Mouse (Mus musculus): ENCODE measurements around the gene Bcap29. TPM values are rescaled to one million over a fixed set of nuclear protein-coding genes. Genes with fewer than 3 reads are reported as not detected.
"Not testable (repeated sequence)": the region's sequence is repeated elsewhere in the genome, so short reads cannot be mapped to it uniquely, and the experiment has no call there.

The Bcap29 gene
- 68.8 and 85.3 TPM in 2 replicates for total RNA-seq (2014; fragmentation: Nextera tagmentation)
- 53.7 and 59.5 TPM in 2 replicates for total RNA-seq (2017)

DNA sequence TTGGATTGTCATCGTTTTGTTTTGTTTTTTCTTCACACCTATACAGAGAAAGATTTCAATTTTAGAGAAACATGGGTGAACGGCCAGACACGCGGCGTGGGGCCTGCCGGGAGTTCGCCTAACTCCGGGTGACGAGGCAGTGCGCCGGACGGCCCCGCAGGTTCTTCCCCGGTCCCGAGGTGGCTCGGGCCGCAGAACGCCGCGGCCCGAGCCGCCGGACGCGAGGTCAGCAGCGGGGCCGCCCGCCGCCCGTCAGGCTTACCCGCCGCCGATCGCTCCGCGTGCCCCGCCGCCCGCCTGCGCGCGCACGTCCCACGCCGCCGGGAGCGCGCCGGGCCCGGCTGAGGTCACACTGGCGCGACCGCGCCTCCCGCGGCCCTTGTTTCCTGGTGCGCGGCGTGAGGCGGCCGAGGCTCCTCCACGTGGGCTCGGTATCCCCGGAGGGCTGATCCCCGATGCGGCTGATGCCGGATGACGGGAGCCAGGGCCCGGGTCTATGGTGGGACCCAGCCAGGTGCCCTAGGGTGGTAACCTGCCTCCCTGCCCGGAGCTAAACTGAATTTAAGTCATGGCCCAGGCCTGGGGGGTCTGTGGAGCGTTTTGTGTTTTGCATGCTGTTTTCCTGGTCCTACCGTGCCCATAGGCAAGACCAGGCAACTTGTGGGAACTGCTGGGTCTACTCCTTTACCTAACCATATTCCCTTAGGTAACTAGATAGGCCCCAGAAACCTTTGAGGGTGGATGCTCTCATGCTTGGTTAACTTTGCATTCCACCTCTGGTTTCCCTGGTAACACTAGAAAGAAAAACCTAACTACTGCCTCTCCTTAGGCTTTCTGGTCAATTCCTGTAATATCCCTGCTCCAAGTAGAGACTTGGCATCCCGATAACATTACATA, at the start of gene Bcap29:
Bcap29 (minus strand) TSS at position 316 of the 897 bp plus-strand sequence.
- ATAC-seq (replicated peaks; ENCODE audit: poor library complexity, severe bottlenecking): peak; percentile 95

DNA sequence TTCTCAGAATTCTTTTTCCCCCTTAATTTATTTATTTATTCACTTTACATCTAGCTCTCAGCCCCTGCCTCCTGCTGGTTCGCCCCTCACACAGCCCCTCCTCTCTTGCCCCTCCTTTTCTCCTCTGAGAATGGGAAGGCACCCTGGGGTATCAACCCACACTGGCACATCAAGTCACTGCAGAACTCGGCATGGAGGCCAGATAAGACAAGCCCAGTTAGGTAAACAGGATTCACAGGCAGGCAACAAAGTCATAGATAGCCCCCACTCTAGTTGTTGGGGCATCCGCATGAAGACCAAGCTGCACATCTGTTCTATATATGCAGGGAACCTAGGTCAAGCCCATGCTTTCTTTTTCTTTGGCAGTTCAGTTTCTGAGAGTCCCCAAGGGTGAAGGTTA, 32.7 kb upstream of the Bcap29 start:
- ATAC-seq (replicated peaks; ENCODE audit: poor library complexity, severe bottlenecking): no peak

DNA sequence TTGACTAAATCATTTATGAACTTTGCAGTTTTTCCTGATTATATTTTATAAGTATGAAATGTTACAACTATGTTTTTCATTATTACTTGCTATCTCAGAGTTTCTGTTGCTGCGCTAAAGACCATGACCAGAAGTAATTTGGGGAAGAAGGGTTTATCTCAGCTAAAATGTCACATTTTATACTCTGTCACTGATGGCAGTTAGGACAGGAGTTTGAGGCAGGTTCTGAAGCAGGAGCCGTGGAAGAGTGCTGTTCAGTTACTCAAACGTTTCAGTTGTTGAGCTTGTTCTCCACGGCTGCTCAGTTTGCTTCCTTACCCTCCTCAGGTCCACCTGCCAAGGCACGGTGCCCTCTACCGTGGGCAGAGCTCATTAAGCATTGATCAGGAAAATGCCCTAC, 31.5 kb upstream of the Bcap29 start:
- no peak for ATAC-seq (replicated peaks; ENCODE audit: poor library complexity, severe bottlenecking)

DNA sequence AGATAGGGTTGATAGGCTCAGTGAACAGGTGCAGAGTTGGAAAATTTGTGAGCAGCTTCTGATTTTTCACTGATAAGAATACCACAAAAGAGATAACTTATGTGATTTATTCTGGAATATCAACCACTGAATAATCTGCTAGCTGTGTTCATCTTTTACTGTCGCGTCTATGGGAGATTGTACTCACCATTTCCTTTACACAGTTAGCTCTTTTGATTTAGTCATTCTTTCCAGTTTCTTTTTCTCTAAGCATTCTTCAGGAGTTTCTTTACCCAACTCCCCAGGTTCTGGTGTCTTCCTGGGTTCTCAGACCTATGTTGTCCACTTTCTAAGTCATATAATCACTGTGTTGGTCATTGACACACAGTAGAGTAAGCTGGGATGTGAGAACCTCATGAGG, 22.4 kb upstream of the Bcap29 start:
- no peak for ATAC-seq (replicated peaks; ENCODE audit: poor library complexity, severe bottlenecking)

DNA sequence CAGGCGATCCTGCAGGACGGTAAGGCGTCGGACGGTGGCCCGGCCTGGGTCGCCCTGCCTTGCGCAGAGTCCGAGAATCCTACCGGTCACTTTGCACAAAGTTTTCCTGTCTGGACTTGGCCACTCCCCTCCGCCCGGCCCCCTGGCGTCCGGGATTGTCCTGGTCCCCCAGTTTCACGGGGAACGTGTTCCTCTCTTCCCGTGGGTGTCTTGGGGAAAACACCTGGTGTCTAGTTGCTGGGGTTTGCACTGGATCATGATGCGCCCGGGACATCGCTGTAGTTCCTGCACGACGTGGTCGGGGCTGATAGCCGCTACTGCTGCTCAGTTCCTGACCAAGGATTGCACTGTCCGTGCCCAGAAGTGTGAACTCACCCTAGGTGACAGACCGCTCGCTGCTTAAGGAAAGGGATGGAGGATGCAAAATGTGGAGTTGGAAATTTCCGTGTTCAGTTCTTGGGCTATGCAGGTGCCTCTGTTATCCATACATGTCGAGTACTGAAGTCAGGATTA, 20.6 kb upstream of the Bcap29 start:
- ATAC-seq (replicated peaks; ENCODE audit: poor library complexity, severe bottlenecking): peak; percentile 78

DNA sequence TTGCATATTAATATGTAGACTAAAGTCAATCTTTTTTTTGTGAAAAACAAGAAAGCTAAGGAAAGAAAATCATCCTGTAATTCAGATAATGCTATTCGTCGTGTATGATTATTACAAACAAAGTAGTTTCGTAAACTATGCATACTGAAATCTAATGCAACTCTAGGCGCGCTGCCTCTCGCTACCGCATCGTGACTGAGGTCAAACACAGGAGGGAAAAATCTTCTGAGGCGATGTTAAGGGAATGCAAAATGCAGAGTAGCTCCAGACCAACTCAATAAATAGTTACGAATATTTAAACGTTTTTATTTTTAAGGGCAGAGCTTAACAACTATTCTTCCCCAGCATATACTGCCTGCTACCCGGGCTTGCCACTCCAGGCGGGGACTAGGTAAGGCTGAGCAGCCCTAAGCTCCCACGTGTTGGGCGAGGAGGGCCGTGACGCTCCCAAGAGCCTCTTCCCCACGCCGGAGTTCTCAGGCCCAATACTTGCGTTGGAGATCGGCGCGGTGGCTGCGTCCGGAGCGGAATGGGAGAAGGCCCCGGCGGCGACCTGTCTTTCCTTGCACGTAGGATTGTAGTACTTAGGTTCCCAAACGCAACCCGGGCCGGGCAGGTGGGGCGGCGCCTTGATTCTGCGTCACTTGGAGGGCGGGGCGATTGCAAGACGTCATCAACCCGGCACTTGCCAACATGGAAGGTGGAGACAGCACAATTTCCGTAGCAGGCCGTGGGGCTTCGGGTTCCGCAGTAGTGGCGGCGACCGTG, 19.9 kb upstream of the Bcap29 start, which contains the start of the genes Dus4l and Cog5:
Dus4l (minus strand) TSS at position 630 of the 768 bp plus-strand sequence.
Cog5 (plus strand) TSS at position 673 of the 768 bp plus-strand sequence.
- peak; percentile 95 for ATAC-seq (replicated peaks; ENCODE audit: poor library complexity, severe bottlenecking)

DNA sequence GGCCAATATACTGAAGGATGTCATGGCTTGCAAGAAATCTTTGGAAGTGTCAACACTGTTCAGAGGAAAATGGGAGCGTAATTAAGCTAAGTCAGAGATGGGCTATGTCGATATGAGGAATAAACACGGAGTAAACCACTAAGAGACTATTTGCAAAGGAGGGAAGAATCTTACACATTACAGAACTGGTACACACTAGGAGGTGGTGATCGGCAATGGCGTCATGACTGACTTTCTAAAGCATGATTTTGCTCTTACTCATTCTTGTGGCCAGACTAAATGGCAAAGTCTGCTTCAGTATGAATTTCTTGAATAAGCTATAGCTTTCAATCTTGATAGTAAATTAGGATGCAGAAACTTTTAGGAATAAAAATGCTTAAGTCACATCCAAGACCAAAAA, 19.2 kb upstream of the Bcap29 start:
- ATAC-seq (replicated peaks; ENCODE audit: poor library complexity, severe bottlenecking): no peak

DNA sequence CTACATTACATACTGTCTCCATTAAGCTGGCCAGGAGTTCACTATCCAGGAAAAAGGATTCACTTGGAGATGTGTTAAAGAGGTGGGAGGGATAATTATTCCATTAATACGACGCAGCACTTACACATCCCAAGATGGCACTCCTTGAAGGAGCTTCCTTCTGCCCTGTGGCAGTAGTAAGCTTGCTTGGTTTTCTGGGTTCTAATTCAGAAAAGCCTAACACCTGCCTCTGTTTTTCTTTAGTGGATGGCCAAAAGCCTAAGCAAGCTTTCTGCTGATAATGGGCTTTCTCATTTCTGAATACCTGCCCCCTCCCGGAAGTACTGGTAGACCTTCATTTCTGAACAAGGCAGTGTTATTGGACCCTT, 766 bp upstream of the Bcap29 start:
- ATAC-seq (replicated peaks; ENCODE audit: poor library complexity, severe bottlenecking): no peak

DNA sequence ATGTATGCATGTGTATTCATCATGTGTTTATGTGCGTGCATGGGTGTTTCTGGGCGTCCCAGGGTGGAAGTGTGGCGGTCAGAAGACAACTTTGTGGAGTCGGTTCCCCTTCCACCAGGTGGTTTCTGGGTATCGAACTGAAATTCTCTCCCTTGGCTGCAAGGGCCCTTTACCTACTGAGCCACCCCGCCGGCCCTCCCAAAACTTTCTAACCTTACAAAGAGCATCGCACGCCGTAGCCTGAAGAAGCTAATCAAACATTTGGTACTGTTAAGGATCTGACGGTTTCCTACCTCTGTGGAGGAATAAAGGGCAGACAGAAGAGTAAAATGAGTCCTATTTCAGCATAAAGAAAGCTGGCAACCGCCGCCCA, 502 bp downstream of the Bcap29 start:
- peak; percentile 68 for ATAC-seq (replicated peaks; ENCODE audit: poor library complexity, severe bottlenecking)

DNA sequence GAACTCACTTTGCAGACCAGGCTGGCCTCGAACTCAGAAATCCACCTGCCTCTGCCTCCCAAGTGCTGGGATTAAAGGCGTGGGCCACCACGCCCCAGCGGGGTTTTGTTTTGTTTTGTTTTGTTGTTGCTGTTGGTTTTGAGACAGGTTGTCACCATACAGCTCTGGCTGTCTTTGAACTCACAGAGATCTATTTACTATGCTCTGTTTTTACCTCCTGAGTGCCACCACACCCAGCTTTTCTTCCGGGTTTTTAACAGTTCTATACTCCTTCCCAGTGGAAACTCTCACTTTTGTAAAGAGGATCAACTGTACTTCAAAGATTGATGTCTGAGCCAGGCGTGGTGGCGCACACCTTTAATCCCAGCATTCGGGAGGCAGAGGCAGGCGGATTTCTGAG, 6.1 kb downstream of the Bcap29 start:
- not testable (repeated sequence) for ATAC-seq (replicated peaks; ENCODE audit: poor library complexity, severe bottlenecking)

DNA sequence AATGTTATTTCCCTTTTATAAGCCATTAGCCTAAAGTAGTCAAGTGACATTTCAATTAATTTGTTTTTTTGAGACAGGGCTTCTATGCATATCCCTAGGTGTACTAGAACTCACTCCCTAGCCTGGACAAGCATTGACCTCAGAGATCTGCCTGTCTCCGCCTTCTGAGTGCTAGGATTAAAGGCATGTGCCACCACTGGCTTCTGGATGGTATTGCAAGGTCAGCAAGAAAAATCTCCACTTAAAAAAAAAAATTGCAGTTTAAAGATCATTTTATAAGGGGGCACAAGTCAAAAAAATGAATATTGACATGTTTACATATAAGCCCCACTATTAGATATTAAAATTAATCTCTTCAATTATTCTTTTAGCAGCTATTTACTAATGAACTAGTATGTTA, 9.4 kb downstream of the Bcap29 start:
- ATAC-seq (replicated peaks; ENCODE audit: poor library complexity, severe bottlenecking): no peak

DNA sequence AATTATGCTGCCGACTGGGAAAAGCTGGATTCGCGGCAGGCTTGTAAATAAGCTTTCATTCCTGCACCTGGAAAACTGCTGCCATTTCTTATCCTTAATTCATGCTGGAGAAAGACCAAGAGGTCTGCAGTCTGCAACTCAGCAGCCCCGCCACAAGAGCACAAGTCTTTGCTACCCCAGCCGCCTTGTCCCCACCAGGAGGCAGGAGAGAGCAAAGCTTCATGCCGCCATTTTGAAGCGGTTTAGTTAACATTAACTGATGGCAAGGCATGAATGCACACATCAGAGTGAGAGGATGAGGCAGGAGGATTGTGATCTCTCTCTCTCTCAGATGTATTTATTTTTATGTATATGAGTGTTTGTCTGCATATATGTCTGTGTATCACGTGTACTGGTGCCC, 14.4 kb downstream of the Bcap29 start:
- no peak for ATAC-seq (replicated peaks; ENCODE audit: poor library complexity, severe bottlenecking)

DNA sequence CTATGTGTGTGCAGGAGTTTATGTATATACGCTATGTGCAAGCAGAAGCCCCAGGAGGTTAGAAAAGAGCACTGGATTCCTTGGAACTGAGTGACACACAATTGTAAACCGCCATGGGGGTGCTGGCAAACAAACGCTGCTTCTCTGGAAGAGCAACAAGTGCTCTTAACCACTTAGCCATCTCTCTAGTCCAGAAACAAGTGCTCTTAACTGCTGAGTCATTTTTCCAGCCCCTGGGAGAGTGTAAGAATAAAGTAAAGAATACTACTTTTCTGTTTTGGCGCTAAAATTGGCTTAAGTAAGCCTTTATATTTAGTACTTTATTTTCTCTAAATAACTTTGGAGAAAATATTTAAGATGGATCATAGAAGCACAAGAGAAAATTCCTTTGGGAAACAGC, 21.1 kb downstream of the Bcap29 start:
- ATAC-seq (replicated peaks; ENCODE audit: poor library complexity, severe bottlenecking): no peak

DNA sequence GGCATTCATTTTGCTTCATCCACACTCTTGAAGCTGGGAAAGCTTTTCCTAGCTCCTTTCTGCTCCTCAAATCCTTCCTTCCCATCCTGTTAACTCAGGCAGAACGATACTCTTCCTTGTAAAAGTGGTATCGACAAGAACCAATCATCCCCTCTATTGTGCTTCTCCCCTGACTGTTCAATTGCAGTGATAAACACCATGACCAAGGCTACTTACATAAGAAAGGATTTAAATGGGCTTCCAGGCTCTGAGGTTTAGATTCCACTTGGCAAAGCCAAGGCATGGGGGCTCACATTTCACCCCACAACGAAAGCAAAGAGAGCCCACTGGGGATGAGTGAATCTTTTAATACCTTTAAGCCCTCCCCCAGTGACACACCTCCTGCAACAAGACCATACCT, 26.3 kb downstream of the Bcap29 start:
- ATAC-seq (replicated peaks; ENCODE audit: poor library complexity, severe bottlenecking): no peak

DNA sequence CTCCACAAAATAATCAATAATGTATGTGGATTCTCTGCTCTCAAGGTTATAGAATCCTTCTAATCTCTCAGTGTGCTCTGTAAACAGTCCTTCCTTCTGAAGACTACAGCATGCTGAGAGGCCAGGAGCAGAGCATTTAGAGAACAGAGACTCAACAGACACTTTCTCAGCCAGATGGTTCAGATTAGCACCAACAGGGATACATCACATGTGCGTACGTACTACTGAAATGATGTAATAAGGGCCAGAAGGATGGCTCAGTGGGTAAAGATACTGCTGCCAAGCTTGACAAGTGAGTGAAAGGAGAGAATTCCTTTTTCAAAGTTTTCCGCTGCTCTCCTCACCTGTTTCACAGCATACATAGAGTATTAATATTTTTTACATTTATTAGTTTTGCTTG, 29.6 kb downstream of the Bcap29 start:
- ATAC-seq (replicated peaks; ENCODE audit: poor library complexity, severe bottlenecking): no peak

DNA sequence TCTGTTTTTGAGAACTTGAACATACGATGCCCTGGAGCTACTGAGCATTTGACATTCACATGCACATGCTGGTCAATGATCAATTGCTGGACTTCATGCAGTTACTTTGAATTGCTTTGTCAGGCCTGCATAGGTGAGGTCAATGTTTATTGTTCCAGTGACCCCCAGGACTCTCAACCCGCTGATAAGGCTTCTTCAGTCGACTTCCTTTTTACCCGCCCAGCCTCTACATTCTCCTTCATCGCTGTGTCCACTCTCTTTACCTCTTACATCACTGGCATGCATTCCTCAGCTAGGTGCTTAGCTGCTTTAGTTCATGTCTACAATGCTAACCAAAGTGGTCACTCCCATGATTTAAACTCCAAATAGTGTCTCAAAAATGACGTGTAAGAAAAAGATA, 30.9 kb downstream of the Bcap29 start:
- ATAC-seq (replicated peaks; ENCODE audit: poor library complexity, severe bottlenecking): no peak

DNA sequence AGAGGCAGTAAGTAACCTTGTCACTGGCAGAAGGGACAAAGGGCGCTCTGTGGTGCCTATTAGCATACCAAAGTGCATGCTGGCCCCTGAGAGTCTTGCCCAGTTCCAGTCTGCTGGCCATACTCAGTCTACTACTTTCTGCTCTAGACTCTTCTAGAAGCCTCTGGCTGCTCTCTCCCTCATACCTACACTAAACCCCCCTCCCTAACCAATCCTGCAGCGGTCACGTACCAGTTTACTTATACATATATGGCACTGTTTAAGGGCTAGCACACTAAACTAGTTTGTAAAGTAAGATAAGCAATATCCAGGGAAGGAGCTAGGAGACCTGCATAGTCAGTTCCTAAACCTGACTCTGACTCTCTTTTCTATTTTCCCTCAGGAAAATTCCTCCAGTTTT, 40.2 kb downstream of the Bcap29 start:
- ATAC-seq (replicated peaks; ENCODE audit: poor library complexity, severe bottlenecking): no peak

DNA sequence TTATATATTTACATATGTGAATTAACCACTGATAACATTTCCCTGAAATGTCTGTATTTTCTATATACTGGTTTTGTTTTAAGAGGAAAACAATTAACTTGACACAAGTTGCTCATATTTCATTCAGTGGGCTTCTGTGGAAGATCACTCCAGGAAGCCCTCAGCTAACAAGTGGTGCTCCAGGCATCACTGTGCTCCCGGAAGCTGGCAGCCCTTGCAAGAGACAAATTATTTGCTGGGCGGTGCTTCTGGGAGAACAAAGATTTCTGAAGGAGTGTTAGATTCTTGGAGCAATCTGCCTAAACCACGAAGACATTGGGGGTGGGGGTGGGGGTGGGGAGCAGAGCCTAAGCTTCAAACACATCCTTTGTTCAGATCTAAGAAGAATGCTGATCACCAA, 42.4 kb downstream of the Bcap29 start:
- no peak for ATAC-seq (replicated peaks; ENCODE audit: poor library complexity, severe bottlenecking)

DNA sequence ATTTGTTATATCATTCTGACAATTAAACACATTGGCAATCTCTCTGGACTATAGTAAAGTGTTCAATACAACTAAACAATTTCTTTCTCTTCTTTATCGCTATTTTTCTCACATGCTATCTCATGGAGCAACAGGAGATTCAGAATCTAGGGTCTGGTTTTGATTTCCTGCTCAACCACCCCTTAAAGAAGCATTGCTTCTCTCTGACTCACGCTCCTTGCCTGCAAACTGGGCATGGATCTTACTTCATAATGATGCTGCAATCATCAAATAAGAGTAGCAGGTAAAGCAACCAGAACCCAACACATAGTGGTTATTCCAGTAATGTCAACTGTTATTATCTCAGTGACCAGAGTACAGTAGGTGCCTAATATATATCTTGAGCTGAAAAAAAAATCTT, 50.7 kb downstream of the Bcap29 start:
- ATAC-seq (replicated peaks; ENCODE audit: poor library complexity, severe bottlenecking): no peak

DNA sequence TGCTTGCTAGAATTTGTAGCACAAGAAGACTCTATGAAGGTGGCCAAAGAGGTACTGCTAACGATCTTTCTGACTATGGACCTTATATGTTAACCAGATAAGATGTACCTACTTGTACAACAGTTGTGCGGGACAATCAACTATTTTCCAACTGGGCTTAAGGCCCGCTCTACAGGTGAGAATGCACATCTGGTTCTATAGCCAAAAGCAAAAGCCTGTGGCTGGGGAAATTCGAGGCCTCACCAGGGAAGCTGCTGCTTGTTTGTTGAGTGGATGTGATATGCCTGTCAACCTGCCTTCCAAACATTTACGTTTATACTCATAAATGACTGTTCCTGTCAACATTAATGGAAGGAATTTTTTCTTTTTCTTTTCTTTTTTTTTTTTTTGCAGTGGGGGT, 52.4 kb downstream of the Bcap29 start:
- ATAC-seq (replicated peaks; ENCODE audit: poor library complexity, severe bottlenecking): no peak

DNA sequence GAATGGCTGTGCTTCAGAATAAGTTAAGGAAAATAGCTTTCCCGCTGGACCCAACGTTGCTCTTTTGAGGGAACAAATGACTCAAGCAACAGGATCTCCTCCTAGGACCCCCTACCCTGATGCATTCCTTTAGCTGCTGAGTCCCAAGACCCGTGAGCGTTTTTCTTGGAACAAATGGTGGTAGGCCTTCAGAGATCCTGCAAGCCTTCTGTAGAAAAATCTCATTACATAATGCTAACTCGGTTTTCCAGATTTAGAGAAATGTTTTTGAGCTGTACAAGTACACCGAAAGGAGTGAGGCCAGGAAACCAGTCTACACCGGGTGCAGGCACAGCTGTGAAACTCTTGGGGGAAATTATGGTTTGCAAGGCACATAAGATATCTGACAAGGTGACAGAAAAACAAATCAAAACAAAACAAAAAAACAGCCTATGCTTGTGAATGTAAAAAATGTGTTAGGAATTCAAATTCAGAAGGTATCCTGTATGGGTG, 53.1 kb downstream of the Bcap29 start:
- ATAC-seq (replicated peaks; ENCODE audit: poor library complexity, severe bottlenecking): no peak

Measured in granulocyte monocyte progenitor cell, adult 5-6 weeks (primary cell).